Mouse (Mus musculus) limb, embryonic 11.5 days (tissue): ENCODE results near the gene Rbm15. TPM values are rescaled to one million over a fixed set of nuclear protein-coding genes. Genes with fewer than 3 reads are reported as not detected.

Experiments
- ATAC-seq: fragments of 200-750 bp; cut with Nextera tagmentation; 2 replicates; pipeline ENCODE4 v1.8.0; 2017; ENCODE audit warnings: low read depth; ENCODE audit not compliant: insufficient number of reproducible peaks, low FRiP score, low TSS enrichment
- DNase-seq: peaks from one replicate; pipeline ENCODE4 v3.0.0-alpha.2; 2015; ENCODE audit warnings: low spot score
- H3K27ac ChIP-seq: fragments of 300-500 bp; sonication (generic); replicated peaks from 2 replicates; pipeline ENCODE4 v1.5.1; 2014; ENCODE audit warnings: low read depth, mild to moderate bottlenecking, low read length
- H3K27me3 ChIP-seq: fragments of 300-500 bp; sonication (generic); 2 replicates; pipeline ENCODE4 v1.6.1; 2014; ENCODE audit warnings: mild to moderate bottlenecking, low read length, mixed read lengths; ENCODE audit not compliant: control insufficient read depth, insufficient read depth
- H3K36me3 ChIP-seq: fragments of 300-500 bp; sonication (generic); 2 replicates; pipeline ENCODE4 v1.6.1; 2014; ENCODE audit warnings: mild to moderate bottlenecking, low read length, moderate library complexity, mixed read lengths; ENCODE audit not compliant: control insufficient read depth, insufficient read depth
- H3K4me1 ChIP-seq: fragments of 300-500 bp; sonication (generic); 2 replicates; pipeline ENCODE4 v1.6.1; 2014; ENCODE audit warnings: low read length, mixed read lengths; ENCODE audit not compliant: control insufficient read depth, insufficient read depth
- H3K4me2 ChIP-seq: fragments of 300-500 bp; sonication (generic); 2 replicates; pipeline ENCODE4 v1.6.1; 2014; ENCODE audit warnings: low read depth, mild to moderate bottlenecking, moderate library complexity; ENCODE audit not compliant: severe bottlenecking
- H3K4me3 ChIP-seq: fragments of 300-500 bp; sonication (generic); 2 replicates; pipeline ENCODE4 v1.5.1; 2014; ENCODE audit warnings: low read depth, low read length
- H3K9ac ChIP-seq: fragments of 300-500 bp; sonication (generic); 2 replicates; pipeline ENCODE4 v1.6.1; 2014; ENCODE audit warnings: mild to moderate bottlenecking, low read length
- H3K9me3 ChIP-seq: fragments of 300-500 bp; sonication (generic); 2 replicates; pipeline ENCODE4 v1.6.1; 2016; ENCODE audit warnings: low read length; ENCODE audit not compliant: control insufficient read depth
- WGBS: fragments of 180-500 bp; shearing (Covaris S2); extraction: QIAGEN DNeasy Blood & Tissue Kit; methylation state at CpG from one replicate; pipeline ENCODE4 v1.1.7; 2014; 5-methylcytosine and 5-hydroxymethylcytosine counted together
- polyA plus RNA-seq: library from polyadenylated mRNA; unstranded; fragments of >200 nt; fragmentation: Nextera tagmentation; extraction: Ambion mirVana; gene quantifications from 2 replicates; pipeline ENCODE4 v1.2.1, GENCODE M21; 2014

Rbm15 gene
- polyA plus RNA-seq, 1 experiment from 2014 or later, result 19.0 TPM

DNA sequence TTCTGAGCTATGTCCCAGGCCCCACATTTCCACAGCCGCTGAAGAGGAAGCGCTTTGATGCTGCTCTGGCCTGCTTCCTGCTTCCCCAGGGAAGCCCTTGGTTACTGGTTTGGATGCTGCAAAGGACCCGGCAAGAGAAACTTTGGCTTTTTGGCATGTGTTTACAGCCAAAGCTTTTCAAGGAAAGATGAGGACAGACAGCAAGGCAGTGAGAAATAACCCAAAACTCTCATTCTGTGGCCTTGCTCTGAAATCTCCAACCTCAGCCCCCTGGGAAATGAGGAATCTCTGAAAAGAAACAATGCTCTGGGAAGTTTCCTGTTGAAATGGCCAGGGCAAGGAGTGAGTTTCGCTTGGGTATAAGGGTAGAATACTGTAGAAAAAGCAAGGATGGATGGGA is 26.9 kb upstream of the Rbm15 start:
- 70% methylated on average over 4 of the region's 4 CpGs for WGBS
- no peak overlapping the region; the same call in 1 of the 2 replicates for H3K4me2 ChIP-seq
- peaks cover 14% of the 10 kb centered on the region for H3K4me1 ChIP-seq
- H3K27ac ChIP-seq, result 0 out of 2 replicates have a peak overlapping the region, but pooled peaks have one; percentile 15
- no peak overlapping the region for H3K9ac ChIP-seq
- H3K9me3 ChIP-seq, result no peaks in the 10 kb centered on the region
- DNase-seq (no peak), ATAC-seq (no peak)
- H3K27me3 ChIP-seq, result no peaks in the 10 kb centered on the region
- H3K4me3 ChIP-seq, result no peak overlapping the region
- no peaks in the 10 kb centered on the region for H3K36me3 ChIP-seq

GRCm38 (mm10) chr3:107357700-107358234 is 24.3 kb upstream of the Rbm15 start:
- DNase-seq, result no peak
- no peak overlapping the region for H3K4me3 ChIP-seq
- H3K27me3 ChIP-seq, result no peaks in the 10 kb centered on the region
- no peak overlapping the region for H3K4me2 ChIP-seq
- peaks cover 13% of the 10 kb centered on the region for H3K4me1 ChIP-seq
- H3K27ac ChIP-seq, result no peak overlapping the region
- H3K36me3 ChIP-seq, result no peaks in the 10 kb centered on the region
- no peak overlapping the region for H3K9ac ChIP-seq
- WGBS, result 49% methylated on average over 3 of the region's 3 CpGs
- no peaks in the 10 kb centered on the region for H3K9me3 ChIP-seq
- no peak for ATAC-seq

GRCm38 (mm10) chr3:107356964-107357441 is 23.5 kb upstream of the Rbm15 start:
- Histone ChIP-seq H3K36me3 (no peaks in the 10 kb centered on the region), H3K27me3 (no peaks in the 10 kb centered on the region), H3K4me3 (no peak overlapping the region), H3K27ac (no peak overlapping the region), H3K9me3 (no peaks in the 10 kb centered on the region), H3K4me2 (peak overlapping the region; percentile 3; the same call in 1 of the 2 replicates), H3K9ac (no peak overlapping the region), H3K4me1 (peaks cover 13% of the 10 kb centered on the region)
- DNase-seq, result peak; percentile 83
- ATAC-seq, result peak; percentile 88
- WGBS, result 0% methylated on average over 11 of the region's 11 CpGs

DNA sequence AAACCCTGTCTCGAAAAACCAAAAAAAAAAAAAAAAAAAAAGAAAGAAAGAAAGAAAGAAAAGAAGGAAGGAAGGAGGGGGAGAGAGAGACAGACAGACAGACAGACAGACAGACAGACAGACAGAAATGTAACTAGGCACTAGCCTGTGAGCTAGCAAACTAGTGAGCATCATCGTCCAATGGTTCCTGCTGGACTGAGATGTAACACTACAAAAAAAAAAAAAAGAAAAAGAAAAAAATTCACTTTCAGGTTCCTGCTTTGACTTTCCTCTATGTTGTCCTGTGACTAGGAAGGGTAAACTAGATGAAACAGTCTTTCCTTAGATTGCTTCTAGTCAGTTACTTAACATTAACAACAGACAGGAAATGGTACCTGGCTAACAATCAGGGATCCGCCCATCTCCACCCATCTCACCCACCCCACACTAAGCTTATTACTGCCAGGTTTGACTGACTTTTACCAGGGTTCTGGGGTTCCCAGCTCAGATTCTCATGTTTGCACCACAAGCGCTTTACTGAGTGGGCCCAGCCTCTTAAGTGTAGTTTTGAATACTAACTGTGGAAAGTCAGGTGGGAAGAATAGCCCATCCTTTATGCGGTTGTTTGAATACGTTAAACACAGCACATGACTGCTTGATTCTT is 22.3 kb upstream of the Rbm15 start:
- 87% methylated on average over 6 of the region's 6 CpGs for WGBS
- Histone ChIP-seq H3K27me3 (no peaks in the 10 kb centered on the region), H3K36me3 (no peaks in the 10 kb centered on the region), H3K9ac (no peak overlapping the region), H3K4me3 (no peak overlapping the region), H3K27ac (no peak overlapping the region), H3K4me1 (peaks cover 6% of the 10 kb centered on the region; the same call in 1 of the 2 replicates), H3K9me3 (no peaks in the 10 kb centered on the region), H3K4me2 (no peak overlapping the region)
- ATAC-seq (no peak), DNase-seq (no peak)

- H3K4me2 ChIP-seq, result no peak overlapping the region
- H3K4me3 ChIP-seq, result no peak overlapping the region
- no peak overlapping the region for H3K9ac ChIP-seq
- H3K27ac ChIP-seq, result no peak overlapping the region
- DNase-seq (no peak), ATAC-seq (no peak)
- H3K36me3 ChIP-seq, result no peaks in the 10 kb centered on the region
- H3K9me3 ChIP-seq, result no peaks in the 10 kb centered on the region
- WGBS, result 56% methylated on average over 3 of the region's 3 CpGs
- H3K27me3 ChIP-seq, result no peaks in the 10 kb centered on the region
- H3K4me1 ChIP-seq, result no peaks in the 10 kb centered on the region
Measured at GRCm38 (mm10) chr3:107351706-107352105, 18.2 kb upstream of the Rbm15 start.

DNA sequence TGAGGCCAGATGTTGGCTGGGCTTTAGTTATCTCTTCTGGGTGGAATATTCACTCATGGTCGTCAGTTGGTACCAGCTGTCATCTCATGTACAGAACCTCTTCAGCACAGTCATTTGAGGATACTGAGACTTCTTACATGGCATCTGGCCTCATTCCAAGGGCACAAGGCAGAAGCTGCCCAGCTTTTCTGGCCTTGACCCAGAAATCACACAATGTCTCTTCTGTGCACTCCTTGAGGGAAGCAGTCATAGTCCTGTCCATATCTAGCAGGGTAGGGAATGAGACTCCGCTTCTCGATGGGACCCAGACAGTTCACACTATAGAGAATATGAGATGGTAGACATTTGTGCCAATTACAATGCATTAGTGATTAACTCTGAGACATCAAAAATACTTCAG is 15.5 kb upstream of the Rbm15 start:
- Histone ChIP-seq H3K27me3 (no peaks in the 10 kb centered on the region), H3K4me2 (no peak overlapping the region), H3K27ac (no peak overlapping the region), H3K4me1 (no peaks in the 10 kb centered on the region), H3K36me3 (no peaks in the 10 kb centered on the region), H3K9me3 (no peaks in the 10 kb centered on the region), H3K9ac (no peak overlapping the region), H3K4me3 (no peak overlapping the region)
- DNase-seq, result no peak
- ATAC-seq, result no peak
- WGBS, result 82% methylated on average over 3 of the region's 3 CpGs

- Histone ChIP-seq H3K4me3 (no peak overlapping the region), H3K4me2 (no peak overlapping the region), H3K9ac (no peak overlapping the region), H3K27me3 (no peaks in the 10 kb centered on the region), H3K9me3 (no peaks in the 10 kb centered on the region), H3K36me3 (no peaks in the 10 kb centered on the region), H3K4me1 (no peaks in the 10 kb centered on the region), H3K27ac (no peak overlapping the region)
- no peak for DNase-seq
- WGBS, result 13% methylated on average over 3 of the region's 3 CpGs
- ATAC-seq, result no peak
Measured at GRCm38 (mm10) chr3:107345033-107345725, 11.7 kb upstream of the Rbm15 start.

GRCm38 (mm10) chr3:107343971-107344370 is 10.5 kb upstream of the Rbm15 start:
- DNase-seq (no peak), ATAC-seq (no peak)
- Histone ChIP-seq H3K9me3 (no peaks in the 10 kb centered on the region), H3K27me3 (no peaks in the 10 kb centered on the region), H3K27ac (no peak overlapping the region), H3K9ac (no peak overlapping the region), H3K4me1 (no peaks in the 10 kb centered on the region), H3K4me2 (no peak overlapping the region), H3K4me3 (no peak overlapping the region), H3K36me3 (no peaks in the 10 kb centered on the region)
- WGBS, result 48% methylated on average over 3 of the region's 3 CpGs
